Mouse (Mus musculus) stomach, postnatal 0 days (tissue): ENCODE data around the gene Nlk. TPM values are rescaled to one million over a fixed set of nuclear protein-coding genes. Genes with fewer than 3 reads are reported as not detected.

Experiments
- ATAC-seq: fragments of 200-750 bp; cut with Nextera tagmentation; 2 replicates; pipeline ENCODE4 v1.8.0; 2017; ENCODE audit not compliant: low FRiP score, low TSS enrichment
- DNase-seq: peaks from one replicate; pipeline ENCODE4 v3.0.0-alpha.2; 2016; ENCODE audit warnings: low spot score
- H3K27ac ChIP-seq: fragments of 300-500 bp; sonication (generic); replicated peaks from 2 replicates; pipeline ENCODE4 v1.5.1; 2014; ENCODE audit warnings: mild to moderate bottlenecking, control low read depth
- H3K27me3 ChIP-seq: fragments of 300-500 bp; sonication (generic); 2 replicates; pipeline ENCODE4 v1.6.1; 2014; ENCODE audit warnings: low read length; ENCODE audit not compliant: control insufficient read depth, insufficient read depth
- H3K36me3 ChIP-seq: fragments of 300-500 bp; sonication (generic); 2 replicates; pipeline ENCODE4 v1.6.1; 2014; ENCODE audit warnings: low read length, mixed read lengths; ENCODE audit not compliant: control insufficient read depth, insufficient read depth
- H3K4me1 ChIP-seq: fragments of 300-500 bp; sonication (generic); replicated peaks from 2 replicates; pipeline ENCODE4 v1.6.1; 2014; ENCODE audit warnings: antibody characterized with exemption; ENCODE audit not compliant: control insufficient read depth, insufficient read depth
- H3K4me2 ChIP-seq: fragments of 300-500 bp; sonication (generic); replicated peaks from 2 replicates; pipeline ENCODE4 v1.6.1; 2014; ENCODE audit warnings: low read depth, mild to moderate bottlenecking, control low read depth, moderate library complexity
- H3K4me3 ChIP-seq: fragments of 300-500 bp; sonication (generic); 2 replicates; pipeline ENCODE4 v1.5.1; 2014; ENCODE audit warnings: low read depth, low read length, control low read depth
- H3K9ac ChIP-seq: fragments of 300-500 bp; sonication (generic); 2 replicates; pipeline ENCODE4 v1.6.1; 2014; ENCODE audit warnings: mild to moderate bottlenecking, low read length, control low read depth, mixed read lengths
- H3K9me3 ChIP-seq: fragments of 300-500 bp; sonication (generic); 2 replicates; pipeline ENCODE4 v1.6.1; 2016; ENCODE audit warnings: low read length; ENCODE audit not compliant: control insufficient read depth
- CTCF ChIP-seq: IDR thresholded peaks from 2 replicates; pipeline ENCODE4 v1.5.1; 2016; ENCODE audit warnings: antibody characterized with exemption, low read depth, mild to moderate bottlenecking, moderate library complexity
- EP300 ChIP-seq: optimal IDR thresholded peaks from 2 replicates; pipeline ENCODE3; 2016; ENCODE audit warnings: antibody characterized with exemption
- WGBS: fragments of 180-500 bp; shearing (Covaris S2); extraction: QIAGEN DNeasy Blood & Tissue Kit; methylation state at CpG from one replicate; pipeline ENCODE4 v1.1.7; 2014; 5-methylcytosine and 5-hydroxymethylcytosine counted together
- polyA plus RNA-seq: library from polyadenylated mRNA; unstranded; fragments of >200 nt; fragmentation: Nextera tagmentation; extraction: Ambion mirVana; gene quantifications from 2 replicates; pipeline ENCODE4 v1.2.1, GENCODE M21; 2015

The Nlk gene
- polyA plus RNA-seq, 1 experiment from 2014 or later, result 9.9 TPM

DNA sequence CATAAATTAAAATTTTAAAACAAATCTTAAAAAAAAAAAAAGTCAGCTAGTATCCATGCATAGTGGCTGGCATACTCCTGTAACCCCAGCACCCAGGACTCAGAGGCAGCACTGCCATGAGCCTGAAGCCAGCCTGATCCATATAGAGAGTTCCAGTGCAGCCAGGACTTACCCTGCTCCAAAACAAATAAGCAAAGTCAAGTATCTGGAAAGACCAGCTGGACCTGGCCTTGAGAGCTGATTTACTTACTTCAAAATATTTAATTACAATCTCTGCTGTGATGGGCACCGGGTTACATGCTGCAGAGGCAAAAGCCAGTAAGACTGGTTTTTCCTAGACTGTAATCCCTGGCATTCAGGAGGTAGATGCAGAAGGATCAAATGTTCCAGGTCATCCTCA is 27.6 kb upstream of the Nlk start:
- Histone ChIP-seq H3K27me3 (no peaks in the 10 kb centered on the region), H3K36me3 (no peaks in the 10 kb centered on the region), H3K27ac (no peak overlapping the region), H3K4me2 (no peak overlapping the region), H3K9ac (no peak overlapping the region), H3K4me3 (no peak overlapping the region), H3K9me3 (no peaks in the 10 kb centered on the region), H3K4me1 (no peaks in the 10 kb centered on the region)
- WGBS, result 48% methylated on average over 1 of the region's 1 CpGs
- TF ChIP-seq EP300 (no peak), CTCF (no peak)
- ATAC-seq (no peak), DNase-seq (no peak)

DNA sequence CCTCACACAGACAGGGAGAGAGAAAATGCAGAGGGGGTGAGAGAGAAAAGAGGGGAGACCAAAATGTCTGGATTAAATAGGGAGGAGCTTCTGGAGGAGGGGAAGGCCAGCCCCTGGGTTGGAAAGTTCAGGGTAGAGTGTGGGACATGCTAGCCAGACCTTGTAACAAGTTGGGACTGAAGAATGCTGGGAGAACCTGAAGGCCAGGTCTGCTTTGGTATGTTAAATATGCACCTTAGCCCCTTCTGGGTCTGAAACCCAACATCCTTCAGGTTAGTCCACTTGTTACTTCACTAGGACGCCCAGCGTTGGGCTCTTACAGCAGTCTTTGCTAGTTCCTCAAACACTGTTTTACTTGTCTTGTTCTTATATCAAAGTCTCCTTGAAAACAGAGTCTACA is 24.2 kb upstream of the Nlk start:
- DNase-seq, result no peak
- no peaks in the 10 kb centered on the region for H3K36me3 ChIP-seq
- no peak overlapping the region for H3K4me3 ChIP-seq
- 64% methylated on average over 2 of the region's 2 CpGs for WGBS
- no peak overlapping the region for H3K4me2 ChIP-seq
- H3K9ac ChIP-seq, result no peak overlapping the region
- no peaks in the 10 kb centered on the region for H3K27me3 ChIP-seq
- H3K27ac ChIP-seq, result no peak overlapping the region
- no peak for ATAC-seq
- no peaks in the 10 kb centered on the region for H3K9me3 ChIP-seq
- no peaks in the 10 kb centered on the region for H3K4me1 ChIP-seq
- TF ChIP-seq EP300, result no peak
- no peak for TF ChIP-seq CTCF

GRCm38 (mm10) chr11:78717655-78718054 is 20.5 kb upstream of the Nlk start:
- TF ChIP-seq CTCF, result no peak
- no peak for TF ChIP-seq EP300
- Histone ChIP-seq H3K4me2 (no peak overlapping the region), H3K4me1 (no peaks in the 10 kb centered on the region), H3K27me3 (no peaks in the 10 kb centered on the region), H3K27ac (no peak overlapping the region), H3K9ac (no peak overlapping the region), H3K36me3 (no peaks in the 10 kb centered on the region), H3K4me3 (no peak overlapping the region), H3K9me3 (no peaks in the 10 kb centered on the region)
- DNase-seq, result no peak
- ATAC-seq, result no peak
- 53% methylated on average over 4 of the region's 4 CpGs for WGBS

DNA sequence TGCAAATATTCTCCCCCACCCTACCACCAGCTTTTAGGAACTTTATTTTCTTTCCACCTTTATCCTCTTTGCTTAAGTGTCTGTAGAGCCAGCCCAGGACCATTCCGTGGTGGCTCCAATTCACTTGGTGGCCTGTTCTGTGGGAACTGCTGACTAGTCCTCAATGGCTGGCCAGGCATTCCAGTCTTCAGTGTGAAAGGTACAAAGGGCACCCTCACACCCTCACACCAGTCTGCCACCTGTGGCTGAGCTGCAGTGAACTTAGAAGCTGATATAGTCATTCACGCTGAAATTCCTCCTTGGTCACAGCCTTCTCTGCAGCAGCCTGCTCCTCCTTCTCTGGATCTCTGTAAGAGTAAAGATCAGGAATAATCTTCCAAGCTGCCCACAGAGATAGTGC is 11.5 kb upstream of the Nlk start:
- H3K36me3 ChIP-seq, result no peaks in the 10 kb centered on the region
- no peak for ATAC-seq
- no peaks in the 10 kb centered on the region for H3K27me3 ChIP-seq
- DNase-seq, result peak; percentile 36
- H3K4me3 ChIP-seq, result no peak overlapping the region
- H3K4me1 ChIP-seq, result no peaks in the 10 kb centered on the region
- H3K9ac ChIP-seq, result no peak overlapping the region
- no peaks in the 10 kb centered on the region for H3K9me3 ChIP-seq
- no peak for TF ChIP-seq EP300
- no peak for TF ChIP-seq CTCF
- WGBS, result 63% methylated on average over 2 of the region's 2 CpGs
- H3K27ac ChIP-seq, result no peak overlapping the region
- H3K4me2 ChIP-seq, result no peak overlapping the region

GRCm38 (mm10) chr11:78706026-78706425 is 8.9 kb upstream of the Nlk start:
- Histone ChIP-seq H3K36me3 (no peaks in the 10 kb centered on the region), H3K27me3 (no peaks in the 10 kb centered on the region), H3K4me1 (no peaks in the 10 kb centered on the region), H3K27ac (no peak overlapping the region), H3K4me3 (no peak overlapping the region), H3K9ac (no peak overlapping the region), H3K4me2 (no peak overlapping the region), H3K9me3 (no peaks in the 10 kb centered on the region)
- DNase-seq (no peak), ATAC-seq (no peak)
- TF ChIP-seq EP300 (no peak), CTCF (no peak)

DNA sequence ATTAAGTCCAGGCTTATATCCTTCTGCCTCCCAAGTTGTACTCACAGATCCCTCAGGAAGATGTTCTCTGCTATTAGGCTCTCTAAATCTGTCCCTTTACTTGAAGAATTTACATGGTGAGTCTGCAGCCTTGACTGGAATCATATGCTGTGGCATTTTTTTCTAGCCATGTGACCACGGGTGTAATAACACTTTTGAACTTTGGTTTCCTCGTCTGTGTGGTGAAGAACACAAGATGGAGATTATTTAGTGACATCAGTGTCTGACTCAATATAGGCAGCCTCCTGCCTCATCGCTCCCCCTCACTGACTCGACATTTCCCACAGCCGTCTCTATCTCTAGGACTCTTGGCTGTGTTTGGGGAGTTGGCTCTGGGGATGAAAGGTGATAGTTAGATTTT is 5.9 kb upstream of the Nlk start:
- Histone ChIP-seq H3K4me3 (no peak overlapping the region), H3K9me3 (no peaks in the 10 kb centered on the region), H3K4me2 (no peak overlapping the region), H3K9ac (no peak overlapping the region), H3K4me1 (no peaks in the 10 kb centered on the region), H3K36me3 (no peaks in the 10 kb centered on the region), H3K27me3 (no peaks in the 10 kb centered on the region), H3K27ac (no peak overlapping the region)
- ATAC-seq, result no peak
- DNase-seq, result no peak
- WGBS, result 64% methylated on average over 5 of the region's 5 CpGs
- TF ChIP-seq EP300 (no peak), CTCF (no peak)
